Mouse (Mus musculus): Measurements from ENCODE around the gene Hgd.

The Hgd gene

GRCm38 (mm10) chr16:37580651-37581050, 698 bp downstream of the Hgd start:
- no peak for DNase-seq (ENCODE audit: low read depth, low spot score)

- DNase-seq (ENCODE audit: low read depth, low spot score), result no peak
Measured at GRCm38 (mm10) chr16:37581901-37582300, 1.9 kb downstream of the Hgd start.

- DNase-seq (ENCODE audit: low read depth, low spot score), result no peak
Measured at GRCm38 (mm10) chr16:37583306-37583705, 3.4 kb downstream of the Hgd start.

GRCm38 (mm10) chr16:37583801-37584200, 3.8 kb downstream of the Hgd start:
- DNase-seq (ENCODE audit: low read depth, low spot score), result no peak

GRCm38 (mm10) chr16:37584218-37585035, 4.5 kb downstream of the Hgd start:
- DNase-seq (ENCODE audit: low read depth, low spot score), result peak; percentile 20

GRCm38 (mm10) chr16:37585129-37585563, 5.2 kb downstream of the Hgd start:
- DNase-seq (ENCODE audit: low read depth, low spot score), result no peak

GRCm38 (mm10) chr16:37590921-37591320, 11.0 kb downstream of the Hgd start:
- DNase-seq (ENCODE audit: low read depth, low spot score), result no peak

GRCm38 (mm10) chr16:37591551-37591950, 11.6 kb downstream of the Hgd start:
- no peak for DNase-seq (ENCODE audit: low read depth, low spot score)

GRCm38 (mm10) chr16:37597412-37597811, 17.5 kb downstream of the Hgd start:
- no peak for DNase-seq (ENCODE audit: low read depth, low spot score)

- DNase-seq (ENCODE audit: low read depth, low spot score), result no peak
Measured at GRCm38 (mm10) chr16:37598463-37598862, 18.5 kb downstream of the Hgd start.

- DNase-seq (ENCODE audit: low read depth, low spot score), result no peak
Measured at GRCm38 (mm10) chr16:37599326-37599725, 19.4 kb downstream of the Hgd start.

GRCm38 (mm10) chr16:37603431-37603830, 23.5 kb downstream of the Hgd start:
- no peak for DNase-seq (ENCODE audit: low read depth, low spot score)

- DNase-seq (ENCODE audit: low read depth, low spot score), result no peak
Measured at GRCm38 (mm10) chr16:37604243-37604642, 24.3 kb downstream of the Hgd start.

GRCm38 (mm10) chr16:37610333-37610732, 30.4 kb downstream of the Hgd start:
- DNase-seq (ENCODE audit: low read depth, low spot score), result no peak

- DNase-seq (ENCODE audit: low read depth, low spot score), result no peak
Measured at GRCm38 (mm10) chr16:37611072-37611471, 31.1 kb downstream of the Hgd start.

- no peak for DNase-seq (ENCODE audit: low read depth, low spot score)
Measured at GRCm38 (mm10) chr16:37612013-37612412, 32.1 kb downstream of the Hgd start.

- no peak for DNase-seq (ENCODE audit: low read depth, low spot score)
Measured at GRCm38 (mm10) chr16:37614540-37614939, 34.6 kb downstream of the Hgd start.

- DNase-seq (ENCODE audit: low read depth, low spot score), result no peak
Measured at GRCm38 (mm10) chr16:37615429-37615828, 35.5 kb downstream of the Hgd start.

GRCm38 (mm10) chr16:37616104-37616503, 36.2 kb downstream of the Hgd start:
- DNase-seq (ENCODE audit: low read depth, low spot score), result no peak

GRCm38 (mm10) chr16:37617695-37618094, 37.7 kb downstream of the Hgd start:
- no peak for DNase-seq (ENCODE audit: low read depth, low spot score)

GRCm38 (mm10) chr16:37622403-37622802, 42.5 kb downstream of the Hgd start:
- DNase-seq (ENCODE audit: low read depth, low spot score), result no peak

- no peak for DNase-seq (ENCODE audit: low read depth, low spot score)
Measured at GRCm38 (mm10) chr16:37622919-37623318, 43.0 kb downstream of the Hgd start.

GRCm38 (mm10) chr16:37626388-37626949, 46.5 kb downstream of the Hgd start:
- DNase-seq (ENCODE audit: low read depth, low spot score), result no peak
